Mouse (Mus musculus) spleen, adult 18-20 months (tissue): ENCODE results near the gene Scml4.

Experiments
- DNase-seq, 2 experiments: peaks; one replicate each; pipeline ENCODE4 v3.0.0; 2022; ENCODE audit warnings: mixed read lengths in 2 of 2

Gene Scml4

GRCm38 (mm10) chr10:42951078-42952045, 91.2 kb downstream of the Scml4 start:
- no peak for DNase-seq

DNA sequence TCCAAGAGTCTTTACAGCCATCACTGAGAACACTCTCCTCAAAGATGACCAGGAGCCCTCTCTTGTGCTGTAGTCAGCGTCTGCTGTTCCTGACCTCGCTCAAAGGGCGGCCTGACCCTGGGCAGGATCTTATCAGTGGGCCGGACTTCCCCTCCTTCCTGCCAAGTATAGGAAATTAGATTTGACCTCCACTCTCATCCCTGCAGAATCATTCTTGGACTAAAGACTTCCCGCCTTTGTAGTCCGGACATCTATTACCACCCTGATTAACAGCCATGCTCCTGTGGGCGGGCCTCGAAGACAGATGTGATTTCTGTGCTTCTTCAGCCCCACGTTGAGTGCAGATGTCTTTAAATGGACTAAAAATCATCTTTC, 91.9 kb downstream of the Scml4 start:
- DNase-seq: no peak

GRCm38 (mm10) chr10:42953601-42954000, 93.4 kb downstream of the Scml4 start:
- no peak for DNase-seq

- no peak for DNase-seq
Observed at GRCm38 (mm10) chr10:42955205-42955604, 95.0 kb downstream of the Scml4 start.

DNA sequence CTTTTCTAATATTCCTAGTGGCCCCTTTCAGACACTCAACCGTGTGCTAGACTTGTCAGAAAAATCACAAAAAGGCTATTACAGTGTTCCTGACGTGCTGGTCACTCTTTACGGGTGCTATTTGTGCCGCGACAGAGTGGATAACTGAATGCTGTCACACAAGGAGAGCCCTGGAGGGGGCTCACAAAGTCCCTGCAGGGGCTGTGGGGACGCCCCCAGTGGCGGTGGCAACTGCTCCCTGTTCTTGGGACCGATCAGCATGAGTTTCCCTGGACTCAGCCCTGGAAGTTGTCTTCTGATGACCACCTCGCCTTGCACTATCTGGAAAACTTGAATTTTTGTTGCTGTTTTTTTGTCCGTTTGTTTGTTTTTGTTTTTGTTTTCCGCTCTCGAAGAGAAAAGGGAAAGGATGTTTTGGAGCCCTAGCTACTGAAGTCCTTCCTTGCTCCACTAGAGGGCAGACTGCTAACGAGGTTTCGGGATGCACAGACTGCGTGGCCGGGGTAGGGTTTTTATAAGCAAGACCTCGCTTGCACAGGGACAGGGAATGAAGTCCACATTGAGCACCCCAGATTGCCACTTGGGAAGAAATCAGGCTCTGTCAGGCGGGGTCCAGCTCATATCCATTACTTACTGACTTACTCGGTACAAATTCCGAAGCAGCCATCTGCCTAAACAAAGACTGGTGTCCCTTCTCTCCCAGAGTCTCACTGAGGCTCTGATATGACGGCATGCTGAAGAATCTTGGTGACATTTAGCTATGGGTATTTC, 97.9 kb downstream of the Scml4 start:
- DNase-seq: peak; percentile 15 to 47

DNA sequence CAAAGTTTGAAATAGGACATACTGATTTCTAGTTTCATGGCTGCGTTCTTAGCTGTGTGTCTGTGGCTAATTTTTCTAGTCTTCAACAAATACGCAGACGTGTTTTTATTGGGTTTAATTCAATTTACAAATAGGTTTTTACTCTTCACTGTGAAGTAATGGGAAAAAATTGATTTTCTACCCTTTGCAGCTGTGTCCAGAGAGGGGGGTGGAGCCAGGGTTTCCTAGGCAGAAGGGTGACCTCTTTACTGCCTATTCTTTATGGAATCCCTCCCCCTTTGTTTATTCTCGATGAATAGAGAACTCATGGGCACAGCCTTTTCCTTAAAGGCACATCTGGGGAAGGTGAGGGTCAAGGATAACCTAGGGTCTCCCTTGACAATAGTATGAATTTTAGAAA, 98.5 kb downstream of the Scml4 start:
- DNase-seq: no peak

DNA sequence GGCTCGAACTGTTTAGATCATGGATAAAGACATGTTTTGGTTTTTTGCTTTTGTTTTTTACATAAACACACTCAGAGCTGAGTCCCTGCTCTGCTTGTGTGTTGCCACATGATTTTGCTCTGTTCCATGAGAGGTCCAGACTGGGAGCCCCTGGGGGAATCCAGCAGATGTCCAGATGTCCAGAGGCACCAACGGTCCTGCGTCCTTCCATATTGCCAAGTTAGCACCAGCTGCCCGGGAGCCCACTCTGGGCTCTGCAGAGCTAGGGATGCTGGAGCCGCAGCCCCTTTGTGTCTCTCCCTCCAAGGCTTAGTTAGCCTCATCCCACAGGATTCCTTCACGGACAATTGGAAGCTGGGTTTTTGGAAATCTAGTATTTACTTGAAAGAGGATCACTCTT, 101.6 kb downstream of the Scml4 start:
- DNase-seq: no peak

DNA sequence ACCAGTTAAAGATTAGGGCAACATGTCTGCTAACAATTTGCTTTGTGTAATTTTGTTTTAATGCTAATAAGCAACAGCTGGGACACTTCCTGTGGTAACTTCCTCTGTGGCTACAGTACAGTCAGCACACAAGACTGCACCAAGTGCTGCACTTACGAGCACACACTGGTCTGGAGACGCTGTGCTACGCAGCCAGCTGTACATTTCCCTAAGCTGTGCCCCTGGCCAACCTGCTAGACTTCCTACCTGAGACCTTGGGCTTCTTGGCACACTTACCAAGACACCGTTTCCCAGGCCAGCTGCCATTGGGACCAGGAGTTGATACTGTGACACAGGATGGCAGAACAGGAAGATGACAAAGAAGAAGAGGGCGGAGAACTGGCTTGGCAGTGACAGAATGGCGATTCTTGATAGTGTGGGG, 102.0 kb downstream of the Scml4 start:
- peak; percentile 13 to 32 for DNase-seq

GRCm38 (mm10) chr10:42962655-42963054, 102.5 kb downstream of the Scml4 start:
- DNase-seq: peak in 1 of 2 experiments; percentile 15

DNA sequence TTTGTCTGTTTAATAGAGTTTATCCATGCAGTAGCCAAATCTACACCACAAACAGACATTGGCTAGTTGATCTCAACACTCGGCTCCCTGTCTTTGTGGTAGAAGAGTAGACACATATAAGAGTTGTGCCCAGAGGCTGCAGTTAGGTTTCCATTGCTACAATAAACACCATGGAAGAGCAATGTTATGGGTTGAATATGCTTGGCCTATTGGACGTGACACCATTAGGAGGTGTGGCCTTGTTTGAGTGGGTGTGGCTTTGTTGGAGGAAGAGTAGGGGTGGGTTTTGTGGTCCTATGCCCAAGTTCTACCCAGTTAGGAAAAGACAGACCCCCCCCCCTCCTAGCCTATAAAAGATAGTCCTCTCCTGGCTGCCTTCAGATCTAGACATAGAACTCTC, 102.9 kb downstream of the Scml4 start:
- no peak for DNase-seq

DNA sequence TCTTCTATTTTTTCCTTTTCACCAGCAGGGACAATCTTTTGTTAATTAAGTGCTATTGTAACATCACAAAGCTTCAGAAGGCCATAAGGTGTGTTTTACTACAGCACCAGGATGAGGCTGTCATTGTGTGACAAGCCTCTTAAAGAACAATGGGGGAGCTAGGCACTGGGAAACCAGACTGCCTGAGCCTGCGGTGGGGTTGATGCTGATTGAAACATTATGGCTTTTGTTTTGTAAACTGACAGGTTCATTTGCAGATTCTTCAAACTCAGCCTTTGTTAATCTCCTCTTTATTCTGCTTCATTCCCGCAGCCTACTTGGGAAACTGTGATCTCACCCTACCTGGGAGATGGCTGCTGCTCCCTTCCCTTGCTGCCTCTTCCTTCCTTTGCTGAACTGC, 108.2 kb downstream of the Scml4 start:
- DNase-seq: no peak

DNA sequence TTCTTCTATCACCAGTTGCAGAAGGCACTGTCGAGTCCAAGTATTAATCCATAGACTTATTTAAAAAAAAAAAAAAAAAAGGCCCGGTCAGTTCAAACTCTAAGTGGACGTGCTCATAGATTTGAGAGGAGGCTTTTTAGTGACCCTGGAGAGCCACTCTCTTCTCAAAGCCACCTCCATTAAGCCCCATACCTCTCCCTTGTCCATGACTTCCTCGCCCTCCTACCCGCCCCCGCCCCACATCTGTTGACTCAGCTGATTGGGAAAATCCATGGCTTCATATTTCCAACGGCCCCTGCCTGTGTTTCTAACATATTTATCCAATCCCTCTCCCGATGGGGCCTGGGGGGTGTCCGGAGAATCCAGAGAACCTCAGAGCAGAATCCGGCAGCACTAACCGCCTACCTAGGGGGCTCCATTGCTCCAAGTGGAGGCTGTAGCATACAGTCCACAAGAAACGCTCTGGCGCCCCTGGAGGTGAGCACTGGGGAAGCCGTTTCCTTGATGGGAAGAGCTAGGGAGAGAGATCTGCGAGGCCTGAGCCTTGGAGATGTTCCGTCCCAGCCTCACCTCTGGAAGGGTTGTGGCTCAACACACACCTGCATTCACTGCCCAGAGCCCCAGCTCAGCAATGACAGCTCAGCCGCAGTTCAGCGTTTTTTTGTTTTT, 112.5 kb downstream of the Scml4 start:
- peak in 1 of 2 experiments; percentile 35 for DNase-seq

DNA sequence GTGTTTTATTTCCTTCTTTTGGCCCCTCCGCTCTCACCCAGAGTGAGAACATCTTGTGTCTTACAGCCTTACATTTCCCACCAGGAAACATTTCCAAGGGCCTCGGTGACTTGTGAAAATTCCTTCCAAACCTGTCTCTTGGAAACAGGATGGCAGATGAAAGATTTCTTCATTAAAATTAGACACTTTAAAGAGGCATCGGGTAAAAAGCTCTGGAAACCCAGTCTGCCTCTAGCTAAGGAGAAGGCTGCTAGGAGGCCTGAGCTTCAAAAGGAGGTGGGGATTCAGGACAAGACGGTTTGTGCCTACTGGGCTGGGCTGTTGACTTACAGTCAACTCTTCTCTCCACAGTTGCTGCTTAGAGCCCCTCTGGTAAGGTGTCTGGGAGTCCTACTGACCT, 113.4 kb downstream of the Scml4 start:
- no peak for DNase-seq

- DNase-seq: no peak
Observed at GRCm38 (mm10) chr10:42976577-42976976, 116.4 kb downstream of the Scml4 start.

DNA sequence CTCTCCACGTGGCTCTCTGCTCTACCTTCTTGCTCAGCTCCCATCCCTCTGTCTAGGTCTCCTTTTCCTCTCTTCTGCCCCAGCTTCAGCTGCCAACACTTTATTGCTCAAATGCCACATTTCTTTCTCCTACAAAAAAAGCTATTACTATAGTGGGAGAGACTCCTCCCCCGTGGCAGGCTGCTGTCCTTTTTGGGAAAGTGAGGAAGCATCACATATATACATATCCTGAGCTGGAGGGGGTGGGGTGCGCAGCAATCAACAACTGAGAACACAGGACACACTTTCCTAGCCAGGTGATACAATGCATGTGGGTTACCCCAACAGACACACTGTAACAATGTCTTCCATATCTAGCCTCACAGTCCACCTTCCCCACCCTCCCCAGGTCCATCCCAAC, 118.2 kb downstream of the Scml4 start:
- DNase-seq: no peak

DNA sequence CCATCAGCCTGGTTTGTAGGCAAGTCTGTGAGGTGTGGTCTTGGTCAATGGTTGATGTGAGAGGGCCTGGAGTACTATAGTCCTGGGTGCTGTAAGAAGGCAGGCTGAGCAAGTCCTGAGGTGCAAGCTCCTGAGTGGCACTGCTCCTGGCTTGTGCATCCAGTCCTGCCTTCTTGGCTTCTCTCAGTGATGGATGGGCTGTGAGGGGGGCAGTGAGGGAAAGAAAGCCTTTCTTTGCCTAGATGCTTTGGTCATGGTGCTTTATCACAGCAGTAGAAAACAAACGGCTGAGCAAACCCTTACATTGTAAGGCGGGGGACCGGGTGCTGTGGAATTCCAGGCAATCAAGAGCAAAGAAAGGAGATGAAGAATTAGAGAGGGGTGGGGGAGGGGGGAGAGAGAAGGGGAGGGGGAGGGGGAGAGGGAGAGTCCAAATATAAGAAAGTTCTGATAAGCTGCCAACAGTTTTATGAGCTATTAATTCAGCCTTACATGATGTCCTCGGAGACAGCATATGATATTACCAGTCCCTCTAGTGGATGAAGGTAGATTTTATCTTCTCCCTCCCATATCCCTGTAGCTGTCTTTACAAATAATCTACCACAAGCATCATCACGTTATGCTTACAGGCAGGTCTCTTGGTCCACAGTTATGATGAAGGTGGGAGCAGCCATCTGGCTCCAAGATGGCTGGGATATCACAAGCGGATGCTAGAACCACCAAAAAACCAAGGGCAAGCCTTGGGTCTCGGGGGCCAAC, 121.0 kb downstream of the Scml4 start:
- no peak for DNase-seq

GRCm38 (mm10) chr10:42984886-42985285, 124.7 kb downstream of the Scml4 start:
- no peak for DNase-seq

GRCm38 (mm10) chr10:42987594-42988052, 127.5 kb downstream of the Scml4 start:
- DNase-seq: peak in 1 of 2 experiments; percentile 51

DNA sequence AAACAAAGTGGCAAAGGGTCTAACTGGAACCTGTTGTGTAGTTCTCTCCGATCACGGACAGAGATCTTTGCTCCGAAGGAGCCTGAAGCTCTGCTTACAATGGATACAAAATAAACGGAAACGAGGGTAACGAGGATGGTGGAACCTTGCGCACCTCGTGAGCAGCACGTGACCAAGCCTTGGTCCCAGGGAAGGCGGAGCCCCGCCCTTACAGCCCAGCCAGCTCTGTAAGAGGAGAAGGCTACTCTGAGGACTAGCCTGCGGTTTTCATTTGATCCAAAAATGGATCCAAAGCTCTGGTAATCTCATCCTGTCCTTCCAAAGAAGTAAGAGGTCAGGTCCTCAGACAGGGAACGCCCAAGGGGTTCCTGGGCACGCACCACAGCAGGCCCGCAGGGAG, 128.5 kb downstream of the Scml4 start:
- no peak for DNase-seq

DNA sequence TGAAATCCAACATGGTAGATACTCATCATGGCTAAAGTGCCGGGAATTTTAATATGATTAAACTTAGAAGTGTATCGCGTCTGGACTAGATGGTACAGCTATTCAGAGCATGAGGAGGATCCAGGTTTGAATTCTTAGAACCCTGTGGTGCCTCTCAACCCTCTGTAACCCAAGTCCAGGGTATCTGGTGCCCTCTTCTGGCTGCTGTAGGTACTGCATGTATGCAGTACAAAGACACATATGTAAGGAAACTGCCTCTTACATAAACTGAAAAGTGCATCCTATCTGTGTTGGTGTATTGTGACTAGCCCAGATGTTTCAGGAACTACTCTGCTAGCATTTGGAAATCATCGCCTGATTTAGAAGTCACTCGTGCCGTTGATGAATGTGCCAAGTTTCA, 129.7 kb downstream of the Scml4 start:
- DNase-seq: peak; percentile 24 to 68

- no peak for DNase-seq
Observed at GRCm38 (mm10) chr10:42991018-42991417, 130.8 kb downstream of the Scml4 start.

GRCm38 (mm10) chr10:42994331-42994782, 134.2 kb downstream of the Scml4 start:
- no peak for DNase-seq
